Mouse (Mus musculus) small intestine, adult 2 months (tissue): ENCODE measurements around the gene Dock4. TPM values are rescaled to one million over a fixed set of nuclear protein-coding genes. Genes with fewer than 3 reads are reported as not detected.

Source experiments
- H3K27ac ChIP-seq: fragments of 200-500 bp; 2 replicates; pipeline ENCODE4 v1.5.1; 2012; ENCODE audit warnings: low read depth, low read length, control low read depth, inconsistent platforms; ENCODE audit not compliant: insufficient read depth
- H3K27me3 ChIP-seq: fragments of 200-500 bp; 2 replicates; pipeline ENCODE4 v1.6.1; 2012; ENCODE audit warnings: mild to moderate bottlenecking, moderate library complexity, low read length, inconsistent platforms; ENCODE audit not compliant: control insufficient read depth, insufficient read depth
- H3K36me3 ChIP-seq: fragments of 200-500 bp; 2 replicates; pipeline ENCODE4 v1.6.1; 2012; ENCODE audit warnings: mild to moderate bottlenecking, low read length, control low read depth, inconsistent platforms; ENCODE audit not compliant: control insufficient read depth, insufficient read depth
- H3K4me1 ChIP-seq: fragments of 200-500 bp; 2 replicates; pipeline ENCODE4 v1.6.1; 2012; ENCODE audit warnings: low read length, inconsistent platforms, mixed read lengths; ENCODE audit not compliant: control insufficient read depth, insufficient read depth, insufficient read length
- H3K4me3 ChIP-seq: fragments of 200-500 bp; 2 replicates; pipeline ENCODE4 v1.5.1; 2012; ENCODE audit warnings: low read depth, mild to moderate bottlenecking, control low read depth, inconsistent platforms, low read length, moderate library complexity
- CTCF ChIP-seq: fragments of 200-500 bp; IDR thresholded peaks from 2 replicates; pipeline ENCODE4 v1.5.1; 2012; ENCODE audit warnings: low read depth, mild to moderate bottlenecking, control low read depth, inconsistent platforms, low read length, moderate library complexity, mixed read lengths; ENCODE audit not compliant: insufficient replicate concordance, insufficient read length; ENCODE audit errors: extremely low read depth
- POLR2A ChIP-seq: fragments of 200-500 bp; IDR thresholded peaks from 2 replicates; pipeline ENCODE4 v1.6.1; 2012; ENCODE audit warnings: low read depth, mild to moderate bottlenecking, control low read depth, inconsistent platforms, low read length, moderate library complexity
- WGBS: fragments of 180-500 bp; shearing (Covaris S2); methylation state at CpG from one replicate; pipeline ENCODE4 v1.1.7; 2018; 5-methylcytosine and 5-hydroxymethylcytosine counted together
- polyA plus RNA-seq: library from polyadenylated mRNA; depleted of rRNA; stranded (reverse); fragments of >200 nt; gene quantifications from 2 replicates; pipeline ENCODE4 v1.2.3, GENCODE M21; 2012

Gene Dock4
- polyA plus RNA-seq, 1 experiment = 0.94 TPM

- no peak for TF ChIP-seq CTCF
- TF ChIP-seq POLR2A = no peak
- H3K27me3 ChIP-seq = no peaks in the 10 kb centered on the region
- H3K27ac ChIP-seq = no peak overlapping the region
- 93% methylated on average over 5 of the region's 5 CpGs for WGBS
- no peak overlapping the region for H3K4me3 ChIP-seq
- no peaks in the 10 kb centered on the region for H3K4me1 ChIP-seq
- H3K36me3 ChIP-seq = no peaks in the 10 kb centered on the region
Measured at GRCm38 (mm10) chr12:40582059-40582458, 136.3 kb downstream of the Dock4 start.

- H3K27ac ChIP-seq = no peak overlapping the region; the same call in 1 of the 2 replicates
- no peak overlapping the region for H3K4me3 ChIP-seq
- 83% methylated on average over 7 of the region's 7 CpGs for WGBS
- no peaks in the 10 kb centered on the region for H3K4me1 ChIP-seq
- no peaks in the 10 kb centered on the region for H3K27me3 ChIP-seq
- no peaks in the 10 kb centered on the region for H3K36me3 ChIP-seq
- no peak for TF ChIP-seq POLR2A
- no peak for TF ChIP-seq CTCF
Measured at GRCm38 (mm10) chr12:40584526-40585289, 139.0 kb downstream of the Dock4 start.

- 82% methylated on average over 4 of the region's 4 CpGs for WGBS
- no peaks in the 10 kb centered on the region for H3K4me1 ChIP-seq
- H3K36me3 ChIP-seq = no peaks in the 10 kb centered on the region
- H3K4me3 ChIP-seq = no peak overlapping the region
- no peaks in the 10 kb centered on the region for H3K27me3 ChIP-seq
- no peak for TF ChIP-seq POLR2A
- no peak for TF ChIP-seq CTCF
- H3K27ac ChIP-seq = no peak overlapping the region; the same call in 1 of the 2 replicates
Measured at GRCm38 (mm10) chr12:40585456-40586141, 139.8 kb downstream of the Dock4 start.

GRCm38 (mm10) chr12:40594161-40594560 lies 148.4 kb downstream of the Dock4 start:
- TF ChIP-seq POLR2A (no peak), CTCF (no peak)
- H3K4me1 ChIP-seq = no peaks in the 10 kb centered on the region
- H3K4me3 ChIP-seq = no peak overlapping the region
- no peaks in the 10 kb centered on the region for H3K27me3 ChIP-seq
- no peaks in the 10 kb centered on the region for H3K36me3 ChIP-seq
- WGBS = 81% methylated on average over 4 of the region's 4 CpGs
- no peak overlapping the region for H3K27ac ChIP-seq

- WGBS = 89% methylated on average over 6 of the region's 6 CpGs
- TF ChIP-seq CTCF (no peak), POLR2A (no peak)
- Histone ChIP-seq H3K4me1 (no peaks in the 10 kb centered on the region), H3K36me3 (no peaks in the 10 kb centered on the region), H3K27me3 (no peaks in the 10 kb centered on the region), H3K27ac (no peak overlapping the region), H3K4me3 (no peak overlapping the region)
Measured at GRCm38 (mm10) chr12:40595440-40595839, 149.7 kb downstream of the Dock4 start.

GRCm38 (mm10) chr12:40596020-40596419 lies 150.3 kb downstream of the Dock4 start:
- H3K4me1 ChIP-seq = no peaks in the 10 kb centered on the region
- no peaks in the 10 kb centered on the region for H3K27me3 ChIP-seq
- TF ChIP-seq POLR2A (no peak), CTCF (no peak)
- 87% methylated on average over 7 of the region's 7 CpGs for WGBS
- no peaks in the 10 kb centered on the region for H3K36me3 ChIP-seq
- H3K27ac ChIP-seq = no peak overlapping the region
- no peak overlapping the region for H3K4me3 ChIP-seq

- Histone ChIP-seq H3K27me3 (no peaks in the 10 kb centered on the region), H3K36me3 (no peaks in the 10 kb centered on the region), H3K27ac (no peak overlapping the region), H3K4me3 (no peak overlapping the region), H3K4me1 (no peaks in the 10 kb centered on the region)
- WGBS = 78% methylated on average over 6 of the region's 6 CpGs
- TF ChIP-seq CTCF (no peak), POLR2A (no peak)
Measured at GRCm38 (mm10) chr12:40596441-40596840, 150.7 kb downstream of the Dock4 start.
